Mouse (Mus musculus): ENCODE results near the gene Zfp326. TPM values are rescaled to one million over a fixed set of nuclear protein-coding genes. Genes with fewer than 3 reads are reported as not detected.

Gene Zfp326
- polyA plus RNA-seq, 1 experiment from 2014 or later = 44.1 TPM

GRCm38 (mm10) chr5:105909209-105909608, 32.8 kb downstream of the Zfp326 start:
- WGBS = 89% methylated on average over 5 of the region's 5 CpGs
- no peaks in the 10 kb centered on the region for H3K9me3 ChIP-seq (ENCODE audit: control insufficient read depth, low read length)
- no peak overlapping the region for H3K27ac ChIP-seq (replicated peaks; ENCODE audit: low read depth, low read length)
- ATAC-seq (ENCODE audit: insufficient number of reproducible peaks, low FRiP score, low TSS enrichment, low read depth) (no peak), DNase-seq (ENCODE audit: low spot score) (no peak)
- no peaks in the 10 kb centered on the region for H3K4me1 ChIP-seq (ENCODE audit: control insufficient read depth, insufficient read depth, low read length)
- H3K36me3 ChIP-seq (ENCODE audit: control insufficient read depth, insufficient read depth, low read length) = peaks cover 13% of the 10 kb centered on the region; the same call in 1 of the 2 replicates
- H3K27me3 ChIP-seq (ENCODE audit: control insufficient read depth, insufficient read depth, low read length) = no peaks in the 10 kb centered on the region
- H3K4me3 ChIP-seq (ENCODE audit: low read depth, low read length) = no peak overlapping the region
- H3K9ac ChIP-seq (ENCODE audit: low read length) = no peak overlapping the region
- no peak overlapping the region for H3K4me2 ChIP-seq (ENCODE audit: low read depth, severe bottlenecking)

- Histone ChIP-seq H3K9me3 (ENCODE audit: control insufficient read depth, low read length) (no peaks in the 10 kb centered on the region), H3K27ac (replicated peaks; ENCODE audit: low read depth, low read length) (no peak overlapping the region), H3K4me2 (ENCODE audit: low read depth, severe bottlenecking) (no peak overlapping the region), H3K36me3 (ENCODE audit: control insufficient read depth, insufficient read depth, low read length) (peaks cover 13% of the 10 kb centered on the region; the same call in 1 of the 2 replicates), H3K4me1 (ENCODE audit: control insufficient read depth, insufficient read depth, low read length) (no peaks in the 10 kb centered on the region), H3K9ac (ENCODE audit: low read length) (no peak overlapping the region), H3K27me3 (ENCODE audit: control insufficient read depth, insufficient read depth, low read length) (no peaks in the 10 kb centered on the region), H3K4me3 (ENCODE audit: low read depth, low read length) (no peak overlapping the region)
- ATAC-seq (ENCODE audit: insufficient number of reproducible peaks, low FRiP score, low TSS enrichment, low read depth) (no peak), DNase-seq (ENCODE audit: low spot score) (no peak)
- WGBS = 93% methylated on average over 3 of the region's 3 CpGs
Observed at GRCm38 (mm10) chr5:105909671-105910070, 33.3 kb downstream of the Zfp326 start.

- no peak for DNase-seq (ENCODE audit: low spot score)
- H3K27ac ChIP-seq (replicated peaks; ENCODE audit: low read depth, low read length) = no peak overlapping the region
- H3K4me3 ChIP-seq (ENCODE audit: low read depth, low read length) = no peak overlapping the region
- H3K27me3 ChIP-seq (ENCODE audit: control insufficient read depth, insufficient read depth, low read length) = no peaks in the 10 kb centered on the region
- ATAC-seq (ENCODE audit: insufficient number of reproducible peaks, low FRiP score, low TSS enrichment, low read depth) = no peak
- no peak overlapping the region for H3K9ac ChIP-seq (ENCODE audit: low read length)
- H3K4me1 ChIP-seq (ENCODE audit: control insufficient read depth, insufficient read depth, low read length) = no peaks in the 10 kb centered on the region
- H3K36me3 ChIP-seq (ENCODE audit: control insufficient read depth, insufficient read depth, low read length) = peaks cover 19% of the 10 kb centered on the region; the same call in 1 of the 2 replicates
- no peak overlapping the region for H3K4me2 ChIP-seq (ENCODE audit: low read depth, severe bottlenecking)
- no peaks in the 10 kb centered on the region for H3K9me3 ChIP-seq (ENCODE audit: control insufficient read depth, low read length)
- WGBS = 88% methylated on average over 5 of the region's 5 CpGs
Observed at GRCm38 (mm10) chr5:105911498-105911897, 35.1 kb downstream of the Zfp326 start.

- DNase-seq (ENCODE audit: low spot score) = no peak
- Histone ChIP-seq H3K27me3 (ENCODE audit: control insufficient read depth, insufficient read depth, low read length) (no peaks in the 10 kb centered on the region), H3K4me3 (ENCODE audit: low read depth, low read length) (no peak overlapping the region), H3K36me3 (ENCODE audit: control insufficient read depth, insufficient read depth, low read length) (peaks cover 21% of the 10 kb centered on the region; the same call in 1 of the 2 replicates), H3K4me2 (ENCODE audit: low read depth, severe bottlenecking) (no peak overlapping the region), H3K4me1 (ENCODE audit: control insufficient read depth, insufficient read depth, low read length) (no peaks in the 10 kb centered on the region), H3K27ac (replicated peaks; ENCODE audit: low read depth, low read length) (no peak overlapping the region), H3K9me3 (ENCODE audit: control insufficient read depth, low read length) (no peaks in the 10 kb centered on the region), H3K9ac (ENCODE audit: low read length) (no peak overlapping the region)
- ATAC-seq (ENCODE audit: insufficient number of reproducible peaks, low FRiP score, low TSS enrichment, low read depth) = no peak
- WGBS = 90% methylated on average over 3 of the region's 3 CpGs
Observed at GRCm38 (mm10) chr5:105917398-105917797, 41.0 kb downstream of the Zfp326 start.

- Histone ChIP-seq H3K36me3 (ENCODE audit: control insufficient read depth, insufficient read depth, low read length) (peaks cover 16% of the 10 kb centered on the region; the same call in 1 of the 2 replicates), H3K4me2 (ENCODE audit: low read depth, severe bottlenecking) (no peak overlapping the region), H3K9ac (ENCODE audit: low read length) (no peak overlapping the region), H3K27ac (replicated peaks; ENCODE audit: low read depth, low read length) (no peak overlapping the region), H3K27me3 (ENCODE audit: control insufficient read depth, insufficient read depth, low read length) (no peaks in the 10 kb centered on the region), H3K4me1 (ENCODE audit: control insufficient read depth, insufficient read depth, low read length) (no peaks in the 10 kb centered on the region), H3K4me3 (ENCODE audit: low read depth, low read length) (no peak overlapping the region), H3K9me3 (ENCODE audit: control insufficient read depth, low read length) (no peaks in the 10 kb centered on the region)
- ATAC-seq (ENCODE audit: insufficient number of reproducible peaks, low FRiP score, low TSS enrichment, low read depth) = no peak
- WGBS = 88% methylated on average over 6 of the region's 6 CpGs
- peak; percentile 61 for DNase-seq (ENCODE audit: low spot score)
Observed at GRCm38 (mm10) chr5:105918289-105918688, 41.9 kb downstream of the Zfp326 start.

GRCm38 (mm10) chr5:105922818-105923487, 46.6 kb downstream of the Zfp326 start:
- no peaks in the 10 kb centered on the region for H3K27me3 ChIP-seq (ENCODE audit: control insufficient read depth, insufficient read depth, low read length)
- no peak overlapping the region for H3K4me2 ChIP-seq (ENCODE audit: low read depth, severe bottlenecking)
- H3K4me3 ChIP-seq (ENCODE audit: low read depth, low read length) = no peak overlapping the region
- ATAC-seq (ENCODE audit: insufficient number of reproducible peaks, low FRiP score, low TSS enrichment, low read depth) (no peak), DNase-seq (ENCODE audit: low spot score) (no peak)
- peaks cover 9% of the 10 kb centered on the region; the same call in 1 of the 2 replicates for H3K36me3 ChIP-seq (ENCODE audit: control insufficient read depth, insufficient read depth, low read length)
- no peak overlapping the region for H3K9ac ChIP-seq (ENCODE audit: low read length)
- no peaks in the 10 kb centered on the region for H3K4me1 ChIP-seq (ENCODE audit: control insufficient read depth, insufficient read depth, low read length)
- no peak overlapping the region for H3K27ac ChIP-seq (replicated peaks; ENCODE audit: low read depth, low read length)
- 69% methylated on average over 12 of the region's 12 CpGs for WGBS
- no peaks in the 10 kb centered on the region for H3K9me3 ChIP-seq (ENCODE audit: control insufficient read depth, low read length)

GRCm38 (mm10) chr5:105924347-105924746, 48.0 kb downstream of the Zfp326 start:
- DNase-seq (ENCODE audit: low spot score) (peak; percentile 42), ATAC-seq (ENCODE audit: insufficient number of reproducible peaks, low FRiP score, low TSS enrichment, low read depth) (no peak)
- Histone ChIP-seq H3K36me3 (ENCODE audit: control insufficient read depth, insufficient read depth, low read length) (peaks cover under 1% of the 10 kb centered on the region; the same call in 1 of the 2 replicates), H3K9me3 (ENCODE audit: control insufficient read depth, low read length) (no peaks in the 10 kb centered on the region), H3K4me2 (ENCODE audit: low read depth, severe bottlenecking) (no peak overlapping the region), H3K4me3 (ENCODE audit: low read depth, low read length) (no peak overlapping the region), H3K27me3 (ENCODE audit: control insufficient read depth, insufficient read depth, low read length) (no peaks in the 10 kb centered on the region), H3K4me1 (ENCODE audit: control insufficient read depth, insufficient read depth, low read length) (no peaks in the 10 kb centered on the region), H3K27ac (replicated peaks; ENCODE audit: low read depth, low read length) (no peak overlapping the region), H3K9ac (ENCODE audit: low read length) (no peak overlapping the region)
- WGBS = 82% methylated on average over 8 of the region's 8 CpGs

GRCm38 (mm10) chr5:105925568-105926255, 49.3 kb downstream of the Zfp326 start:
- no peak overlapping the region for H3K9ac ChIP-seq (ENCODE audit: low read length)
- 72% methylated on average over 14 of the region's 14 CpGs for WGBS
- no peak overlapping the region for H3K27ac ChIP-seq (replicated peaks; ENCODE audit: low read depth, low read length)
- ATAC-seq (ENCODE audit: insufficient number of reproducible peaks, low FRiP score, low TSS enrichment, low read depth) (peak; percentile 68; the same call in 1 of the 2 replicates), DNase-seq (ENCODE audit: low spot score) (no peak)
- no peak overlapping the region for H3K4me3 ChIP-seq (ENCODE audit: low read depth, low read length)
- H3K4me1 ChIP-seq (ENCODE audit: control insufficient read depth, insufficient read depth, low read length) = no peaks in the 10 kb centered on the region
- H3K27me3 ChIP-seq (ENCODE audit: control insufficient read depth, insufficient read depth, low read length) = no peaks in the 10 kb centered on the region
- no peaks in the 10 kb centered on the region for H3K36me3 ChIP-seq (ENCODE audit: control insufficient read depth, insufficient read depth, low read length)
- H3K9me3 ChIP-seq (ENCODE audit: control insufficient read depth, low read length) = no peaks in the 10 kb centered on the region
- H3K4me2 ChIP-seq (ENCODE audit: low read depth, severe bottlenecking) = no peak overlapping the region

Measured in limb, embryonic 11.5 days (tissue).